Mouse (Mus musculus): ENCODE measurements around the gene Gsta1. TPM values are rescaled to one million over a fixed set of nuclear protein-coding genes. Genes with fewer than 3 reads are reported as not detected.
"Not testable (repeated sequence)": the region's sequence is repeated elsewhere in the genome, so short reads cannot be mapped to it uniquely, and the experiment has no call there.

The Gsta1 gene
- total RNA-seq, 2 experiments from 2014 or later: not detected

DNA sequence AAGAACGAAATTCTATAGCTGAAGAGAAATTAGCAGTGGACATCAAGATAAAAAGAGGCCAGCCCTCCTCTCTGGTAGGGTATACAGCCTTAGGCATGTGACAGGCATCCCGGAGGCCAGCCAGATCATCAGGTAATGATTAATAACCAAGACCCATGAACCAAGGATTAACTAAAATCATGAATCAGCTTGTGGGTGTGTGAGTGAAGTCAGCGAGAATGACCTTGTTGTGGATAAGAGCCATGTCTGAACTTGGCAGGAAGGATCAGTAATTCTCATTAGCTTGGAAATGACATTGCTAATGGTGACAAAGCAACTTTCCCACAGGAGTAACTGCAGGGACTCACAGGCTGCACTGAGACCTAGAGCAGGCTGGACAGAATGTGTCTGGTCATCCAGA, 798 bp upstream of the Gsta1 start:
- not testable (repeated sequence) for ATAC-seq (replicated peaks; ENCODE audit: poor library complexity)

DNA sequence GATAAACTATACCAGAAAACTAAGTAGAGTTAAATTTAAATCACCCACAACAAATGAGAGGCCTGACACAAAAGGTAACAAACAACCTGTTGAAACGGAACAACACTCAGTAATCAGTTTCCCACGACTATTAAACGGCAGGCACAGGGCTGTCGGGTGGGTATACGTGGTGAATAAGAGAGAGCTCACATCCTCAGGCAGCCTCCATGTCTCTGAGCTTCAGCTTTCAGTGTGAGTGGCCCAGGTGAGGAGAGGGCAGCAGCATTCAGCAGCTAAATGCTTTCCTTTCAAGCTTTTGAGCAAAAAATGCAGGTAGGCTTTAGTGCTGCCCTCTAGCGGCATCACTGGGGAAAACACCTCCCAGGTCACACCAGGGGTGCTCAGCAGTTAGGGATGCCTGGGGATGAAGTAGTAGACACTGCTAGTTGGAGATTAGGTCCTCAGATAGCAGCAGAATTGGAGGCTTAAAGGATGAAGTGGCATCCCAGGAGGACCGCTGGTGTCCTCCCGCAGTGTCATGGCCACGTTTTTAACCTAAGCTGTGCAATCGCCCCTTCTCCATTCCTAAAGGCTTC, 2.8 kb downstream of the Gsta1 start:
- peak; percentile 77 for ATAC-seq (replicated peaks; ENCODE audit: poor library complexity)

DNA sequence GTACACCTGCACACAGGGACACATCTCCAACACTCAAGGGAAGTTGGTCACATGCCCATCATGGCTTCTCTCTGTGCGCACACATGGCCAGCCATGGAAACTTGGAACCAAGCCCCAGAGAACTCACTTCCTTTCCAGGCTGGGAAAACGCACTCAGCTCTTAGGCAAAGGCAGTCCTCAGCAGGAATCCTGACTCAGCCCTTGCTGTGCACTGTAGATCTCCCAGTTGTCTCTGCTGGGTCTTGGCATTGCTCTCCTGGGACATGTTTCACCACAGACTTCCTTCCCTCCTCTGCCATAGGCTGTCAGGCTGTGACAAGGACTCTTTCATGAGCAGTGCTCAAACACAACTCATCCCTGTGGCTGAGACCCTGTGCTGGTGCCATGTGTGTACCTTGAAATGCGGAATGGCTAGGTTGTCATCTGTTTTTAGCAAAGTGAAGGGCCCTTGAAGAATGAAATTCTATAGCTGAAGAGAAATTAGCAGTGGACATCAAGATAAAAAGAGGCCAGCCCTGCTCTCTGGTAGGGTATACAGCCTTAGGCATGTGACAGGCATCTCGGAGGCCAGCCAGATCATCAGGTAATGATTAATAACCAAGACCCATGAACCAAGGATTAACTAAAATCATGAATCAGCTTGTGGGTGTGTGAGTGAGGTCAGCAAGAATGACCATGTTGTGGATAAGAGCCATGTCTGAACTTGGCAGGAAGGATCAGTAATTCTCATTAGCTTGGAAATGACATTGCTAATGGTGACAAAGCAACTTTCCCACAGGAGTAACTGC, 25.4 kb downstream of the Gsta1 start:
- not testable (repeated sequence) for ATAC-seq (replicated peaks; ENCODE audit: poor library complexity)

DNA sequence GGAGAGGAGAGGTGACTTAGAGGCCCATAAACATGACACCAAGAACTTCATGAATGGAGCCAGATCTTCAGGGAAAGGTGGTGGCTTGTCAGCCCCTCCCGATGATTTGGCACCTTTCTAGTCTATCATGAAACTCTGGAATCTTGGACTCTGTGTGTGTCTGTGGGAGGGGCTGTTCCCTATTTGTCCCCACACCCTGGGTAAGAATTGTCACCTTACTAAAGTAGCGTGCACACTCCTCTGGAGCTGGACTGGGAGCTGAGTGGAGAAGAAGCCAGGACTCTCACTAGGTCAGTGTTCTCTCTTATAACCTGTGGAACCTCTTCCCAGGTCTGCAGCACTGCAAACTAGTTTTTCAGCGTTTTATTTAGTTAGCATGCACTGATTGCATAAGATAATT, 26.5 kb downstream of the Gsta1 start, which contains the start of gene Gm3776:
Gene Gm3776 (plus strand): TSS at position 216 of the 400 bp plus-strand sequence.
- not testable (repeated sequence) for ATAC-seq (replicated peaks; ENCODE audit: poor library complexity)

DNA sequence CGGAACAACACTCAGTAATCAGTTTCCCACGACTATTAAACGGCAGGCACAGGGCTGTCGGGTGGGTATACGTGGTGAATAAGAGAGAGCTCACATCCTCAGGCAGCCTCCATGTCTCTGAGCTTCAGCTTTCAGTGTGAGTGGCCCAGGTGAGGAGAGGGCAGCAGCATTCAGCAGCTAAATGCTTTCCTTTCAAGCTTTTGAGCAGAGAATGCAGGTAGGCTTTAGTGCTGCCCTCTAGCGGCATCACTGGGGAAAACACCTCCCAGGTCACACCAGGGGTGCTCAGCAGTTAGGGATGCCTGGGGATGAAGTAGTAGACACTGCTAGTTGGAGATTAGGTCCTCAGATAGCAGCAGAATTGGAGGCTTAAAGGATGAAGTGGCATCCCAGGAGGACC, 29.2 kb downstream of the Gsta1 start:
- peak; percentile 97 for ATAC-seq (replicated peaks; ENCODE audit: poor library complexity)

DNA sequence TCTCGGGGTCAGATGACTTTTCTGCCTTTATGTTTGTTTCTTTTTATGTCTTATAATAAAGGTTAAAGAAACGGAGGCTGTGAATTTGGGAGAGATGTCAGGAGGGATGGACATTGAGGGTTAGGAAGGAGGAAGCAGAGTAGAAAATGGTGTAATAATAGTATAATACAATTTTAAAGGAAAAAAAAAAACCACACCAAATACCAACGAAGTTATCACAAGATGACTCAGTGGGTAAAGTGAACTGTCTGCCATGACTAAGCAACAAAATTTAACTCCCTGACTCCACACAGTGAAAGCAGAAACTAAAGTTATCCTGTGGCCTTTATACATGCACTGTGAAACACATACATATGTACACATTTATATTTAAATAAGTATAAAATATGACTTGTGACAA, 40.5 kb downstream of the Gsta1 start:
- not testable (repeated sequence) for ATAC-seq (replicated peaks; ENCODE audit: poor library complexity)

DNA sequence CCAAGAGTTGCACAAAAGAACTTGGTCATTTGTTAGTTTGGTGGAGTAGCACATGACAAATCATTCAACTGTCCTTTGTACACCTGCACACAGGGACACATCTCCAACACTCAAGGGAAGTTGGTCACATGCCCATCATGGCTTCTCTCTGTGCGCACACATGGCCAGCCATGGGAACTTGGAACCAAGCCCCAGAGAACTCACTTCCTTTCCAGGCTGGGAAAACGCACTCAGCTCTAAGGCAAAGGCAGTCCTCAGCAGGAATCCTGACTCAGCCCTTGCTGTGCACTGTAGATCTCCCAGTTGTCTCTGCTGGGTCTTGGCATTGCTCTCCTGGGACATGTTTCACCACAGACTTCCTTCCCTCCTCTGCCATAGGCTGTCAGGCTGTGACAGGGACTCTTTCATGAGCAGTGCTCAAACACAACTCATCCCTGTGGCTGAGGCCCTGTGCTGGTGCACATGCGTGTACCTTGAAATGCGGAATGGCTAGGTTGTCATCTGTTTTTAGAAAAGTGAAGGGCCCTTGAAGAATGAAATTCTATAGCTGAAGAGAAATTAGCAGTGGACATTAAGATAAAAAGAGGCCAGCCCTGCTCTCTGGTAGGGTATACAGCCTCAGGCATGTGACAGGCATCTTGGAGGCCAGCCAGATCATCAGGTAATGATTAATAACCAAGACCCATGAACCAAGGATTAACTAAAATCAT, 51.7 kb downstream of the Gsta1 start:
- not testable (repeated sequence) for ATAC-seq (replicated peaks; ENCODE audit: poor library complexity)

DNA sequence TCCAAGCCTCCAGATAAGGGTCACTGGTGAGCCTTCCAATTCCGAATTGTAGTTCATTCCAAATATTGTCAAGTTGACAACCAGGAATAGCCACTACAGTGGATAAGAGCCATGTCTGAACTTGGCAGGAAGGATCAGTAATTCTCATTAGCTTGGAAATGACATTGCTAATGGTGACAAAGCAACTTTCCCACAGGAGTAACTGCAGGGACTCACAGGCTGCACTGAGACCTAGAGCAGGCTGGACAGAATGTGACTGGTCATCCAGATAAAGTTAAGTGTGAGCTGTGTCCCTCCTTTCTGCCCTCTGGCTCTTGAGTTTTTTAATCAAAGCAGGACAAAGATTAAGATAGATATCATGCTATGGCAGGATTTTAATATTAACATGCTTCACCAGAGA, 58.6 kb downstream of the Gsta1 start:
- not testable (repeated sequence) for ATAC-seq (replicated peaks; ENCODE audit: poor library complexity)

DNA sequence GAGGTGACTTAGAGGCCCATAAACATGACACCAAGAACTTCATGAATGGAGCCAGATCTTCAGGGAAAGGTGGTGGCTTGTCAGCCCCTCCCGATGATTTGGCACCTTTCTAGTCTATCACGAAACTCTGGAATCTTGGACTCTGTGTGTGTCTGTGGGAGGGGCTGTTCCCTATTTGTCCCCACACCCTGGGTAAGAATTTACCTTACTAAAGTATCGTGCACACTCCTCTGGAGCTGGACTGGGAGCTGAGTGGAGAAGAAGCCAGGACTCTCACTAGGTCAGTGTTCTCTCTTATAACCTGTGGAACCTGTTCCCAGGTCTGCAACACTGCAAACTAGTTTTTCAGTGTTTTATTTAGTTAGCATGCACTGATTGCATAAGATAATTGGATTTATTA, 59.3 kb downstream of the Gsta1 start, which contains the start of gene Gm10639:
Gene Gm10639 (plus strand): TSS at position 201 of the 400 bp plus-strand sequence.
- ATAC-seq (replicated peaks; ENCODE audit: poor library complexity): not testable (repeated sequence)

Other genes with a start within 250 kb of the Gsta1 start
- not detected in 2 replicates for gene Gcm1, start 178.7 kb upstream of the Gsta1 start, total RNA-seq (2015)
- gene Gcm1, start 178.7 kb upstream of the Gsta1 start, total RNA-seq (2017): not detected in 2 replicates
- 51.1 and 58.3 TPM in 2 replicates for gene Fbxo9, start 121.6 kb upstream of the Gsta1 start, total RNA-seq (2015)
- 48.1 and 61.6 TPM in 2 replicates for gene Fbxo9, start 121.6 kb upstream of the Gsta1 start, total RNA-seq (2017)
- 11.0 and 12.4 TPM in 2 replicates for gene Ick, start 121.5 kb upstream of the Gsta1 start, total RNA-seq (2015)
- gene Ick, start 121.5 kb upstream of the Gsta1 start, total RNA-seq (2017): 5.1 and 15.3 TPM in 2 replicates
- 1.5 and 2.9 TPM in 2 replicates for gene Gsta4, start 47.9 kb upstream of the Gsta1 start, total RNA-seq (2015)
- gene Gsta4, start 47.9 kb upstream of the Gsta1 start, total RNA-seq (2017): 2.6 and 4.9 TPM in 2 replicates
- gene Gm3776, start 26.5 kb downstream of the Gsta1 start, total RNA-seq (2015): not detected in 2 replicates
- gene Gm3776, start 26.5 kb downstream of the Gsta1 start, total RNA-seq (2017): not detected in 2 replicates
- gene Gm10639, start 59.3 kb downstream of the Gsta1 start, total RNA-seq (2015): not detected in 2 replicates
- not detected in 2 replicates for gene Gm10639, start 59.3 kb downstream of the Gsta1 start, total RNA-seq (2017)
- not detected in 2 replicates for gene Omt2a, start 84.1 kb downstream of the Gsta1 start, total RNA-seq (2015)
- not detected in 2 replicates for gene Omt2a, start 84.1 kb downstream of the Gsta1 start, total RNA-seq (2017)
- not detected in 2 replicates for gene Omt2b, start 96.9 kb downstream of the Gsta1 start, total RNA-seq (2015)
- gene Omt2b, start 96.9 kb downstream of the Gsta1 start, total RNA-seq (2017): not detected in 2 replicates
- gene Gsta2, start 125.1 kb downstream of the Gsta1 start, total RNA-seq (2015): not detected in 2 replicates
- gene Gsta2, start 125.1 kb downstream of the Gsta1 start, total RNA-seq (2017): not detected in 2 replicates
- not detected in 2 replicates for gene Dppa5a, start 137.5 kb downstream of the Gsta1 start, total RNA-seq (2015)
- not detected in 2 replicates for gene Dppa5a, start 137.5 kb downstream of the Gsta1 start, total RNA-seq (2017)
- not detected in 2 replicates for gene Ooep, start 148.1 kb downstream of the Gsta1 start, total RNA-seq (2015)
- gene Ooep, start 148.1 kb downstream of the Gsta1 start, total RNA-seq (2017): not detected in 2 replicates
- gene Ddx43, start 165.1 kb downstream of the Gsta1 start, total RNA-seq (2015): not detected in 2 replicates
- gene Ddx43, start 165.1 kb downstream of the Gsta1 start, total RNA-seq (2017): 0.07 and 0.29 TPM in 2 replicates
- 21.4 and 23.4 TPM in 2 replicates for gene Cgas, start 212.6 kb downstream of the Gsta1 start, total RNA-seq (2015)
- 13.7 and 20.4 TPM in 2 replicates for gene Cgas, start 212.6 kb downstream of the Gsta1 start, total RNA-seq (2017)
- 24.5 and 38.6 TPM in 2 replicates for gene Mto1, start 217.6 kb downstream of the Gsta1 start, total RNA-seq (2015)
- 27.1 and 44.0 TPM in 2 replicates for gene Mto1, start 217.6 kb downstream of the Gsta1 start, total RNA-seq (2017)
- not detected in 2 replicates for gene Gm17324, start 218.1 kb downstream of the Gsta1 start, total RNA-seq (2015)
- gene Gm17324, start 218.1 kb downstream of the Gsta1 start, total RNA-seq (2017): not detected in 2 replicates